Mouse (Mus musculus) leukemia stem cell, adult 10-12 weeks (primary cell): ENCODE results near the gene Fh1. TPM values are rescaled to one million over a fixed set of nuclear protein-coding genes. Genes with fewer than 3 reads are reported as not detected.

Source experiments
- polyA plus RNA-seq: library from polyadenylated mRNA; stranded (reverse); fragments of >175 nt; gene quantifications from 2 replicates; pipeline ENCODE4 v1.2.3, GENCODE M21; 2012; ENCODE audit warnings: low replicate concordance

Gene Fh1
- 14.9 and 29.9 TPM in 2 replicates for polyA plus RNA-seq

GRCm38 (mm10) chr1:175625257-175625879 lies at the start of gene Fh1:
TSS of gene Fh1 (minus strand) at chr1:175625635.

GRCm38 (mm10) chr1:175619814-175620431 lies 5.5 kb downstream of the Fh1 start, which contains the start of gene Kmo:
TSS of gene Kmo (plus strand) at chr1:175620381.

Other genes starting within 250 kb of the Fh1 start
- gene Rgs7, start 133.1 kb downstream of the Fh1 start, polyA plus RNA-seq, result not detected in 2 replicates
- 0.24 and 0.74 TPM in 2 replicates for gene Kmo, start 5.3 kb downstream of the Fh1 start, polyA plus RNA-seq
- 1.1 and 1.9 TPM in 2 replicates for gene Opn3, start 67.1 kb upstream of the Fh1 start, polyA plus RNA-seq
- gene Chml, start 67.3 kb upstream of the Fh1 start, polyA plus RNA-seq, result 26.6 and 28.9 TPM in 2 replicates
- gene Wdr64, start 73.0 kb upstream of the Fh1 start, polyA plus RNA-seq, result not detected in 2 replicates